Mouse (Mus musculus): Measurements from ENCODE around the gene Ythdc1.
"Not testable (repeated sequence)": the region's sequence is repeated elsewhere in the genome, so short reads cannot be mapped to it uniquely, and the experiment has no call there.

Gene Ythdc1

DNA sequence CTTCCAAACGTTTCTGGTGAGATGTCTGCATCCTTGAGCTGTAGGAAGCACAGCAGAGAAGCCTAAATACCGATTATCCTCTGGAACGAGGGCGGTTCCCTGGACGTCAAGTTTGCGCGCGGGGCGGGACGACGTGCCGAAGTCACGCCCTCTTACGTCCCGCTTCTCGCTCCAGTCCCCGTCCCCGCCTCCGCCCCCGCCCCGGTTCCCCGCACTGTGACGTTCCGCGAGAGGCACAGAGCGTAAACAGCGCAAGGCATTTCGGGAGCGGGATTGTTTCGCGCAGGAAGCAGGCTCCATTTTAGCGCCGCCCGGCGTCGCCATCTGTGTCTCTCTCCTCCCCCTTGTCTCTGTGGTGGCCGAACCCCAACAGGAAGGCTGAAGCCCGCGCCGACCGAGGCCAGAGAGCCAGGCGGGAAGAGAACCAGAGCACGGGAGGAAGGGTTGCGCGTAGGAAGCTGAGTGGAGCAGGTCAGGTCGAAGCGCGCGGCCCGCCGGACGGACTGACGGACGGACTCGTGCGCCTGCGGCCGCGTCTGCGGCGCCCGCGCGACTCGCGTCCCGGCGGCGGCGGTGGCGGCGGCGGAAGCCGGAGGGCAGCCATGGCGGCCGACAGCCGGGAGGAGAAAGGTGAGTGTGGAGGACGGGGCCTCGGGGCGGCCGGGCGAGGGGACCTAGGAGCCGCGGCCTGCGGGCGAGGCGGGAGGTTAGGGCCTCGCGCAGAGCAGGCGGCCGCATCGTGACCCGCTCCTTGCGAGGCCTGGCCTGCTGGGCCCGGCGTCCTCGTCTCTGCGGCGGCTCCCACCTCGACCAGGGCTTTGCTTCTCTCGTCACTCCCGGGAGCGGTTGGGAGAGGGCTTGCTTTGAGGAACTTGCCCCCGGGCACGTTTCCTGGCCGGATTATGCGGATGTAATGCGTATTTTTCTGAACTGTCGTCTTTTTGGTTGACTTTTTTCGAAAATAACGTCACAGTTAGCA is at the start of gene Ythdc1:
TSS of gene Ythdc1 (plus strand) at position 260 of the 979 bp plus-strand sequence.
- peak; percentile 94 for DNase-seq (ENCODE audit: low read depth, low spot score)

GRCm38 (mm10) chr5:86769015-86769658 is 34.9 kb upstream of the Ythdc1 start:
- DNase-seq (ENCODE audit: low read depth, low spot score) = no peak

GRCm38 (mm10) chr5:86771010-86771409 is 33.0 kb upstream of the Ythdc1 start:
- no peak for DNase-seq (ENCODE audit: low read depth, low spot score)

GRCm38 (mm10) chr5:86776941-86777340 is 27.1 kb upstream of the Ythdc1 start:
- no peak for DNase-seq (ENCODE audit: low read depth, low spot score)

GRCm38 (mm10) chr5:86778471-86778870 is 25.6 kb upstream of the Ythdc1 start:
- DNase-seq (ENCODE audit: low read depth, low spot score) = no peak

DNA sequence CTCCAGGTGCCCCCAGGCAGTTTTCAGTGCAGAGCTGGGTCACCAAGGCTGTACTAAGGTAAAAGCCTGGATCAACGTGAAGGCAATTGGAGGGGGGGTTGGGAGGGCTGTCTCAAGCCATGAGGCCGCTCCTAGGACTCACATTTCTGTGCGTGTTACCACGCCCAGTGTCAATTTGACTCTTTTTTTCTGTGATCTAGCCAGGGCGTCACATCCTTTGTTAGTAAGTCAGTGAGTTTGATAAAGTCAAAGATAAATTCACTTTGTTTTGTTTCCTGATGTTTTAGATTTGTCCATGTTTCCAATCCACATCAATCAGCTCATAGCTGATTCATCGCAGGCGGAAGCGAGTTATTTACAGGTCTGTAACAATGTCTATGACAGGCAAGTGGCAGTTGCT is 21.0 kb upstream of the Ythdc1 start:
- no peak for DNase-seq (ENCODE audit: low read depth, low spot score)

DNA sequence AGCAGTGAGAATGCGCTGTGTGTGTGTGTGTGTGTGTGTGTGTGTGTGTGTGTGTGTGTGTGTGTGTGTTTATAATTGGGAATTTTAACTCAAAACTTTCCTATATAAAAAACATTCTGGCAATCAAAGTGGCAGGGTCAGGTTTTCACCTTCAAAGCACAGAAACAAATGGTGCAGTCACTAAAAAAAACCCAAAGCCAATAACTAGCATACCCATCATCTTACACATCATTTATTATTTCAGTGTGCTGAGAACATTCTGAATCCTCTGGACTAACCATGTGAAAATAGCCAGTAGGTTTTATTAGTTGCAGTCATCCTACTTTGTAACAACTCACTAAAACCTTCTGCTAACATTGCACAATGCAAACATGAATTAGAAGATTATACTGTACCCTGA is 19.8 kb upstream of the Ythdc1 start:
- DNase-seq (ENCODE audit: low read depth, low spot score) = no peak

GRCm38 (mm10) chr5:86786798-86787197 is 17.2 kb upstream of the Ythdc1 start:
- no peak for DNase-seq (ENCODE audit: low read depth, low spot score)

GRCm38 (mm10) chr5:86789954-86790353 is 14.1 kb upstream of the Ythdc1 start:
- no peak for DNase-seq (ENCODE audit: low read depth, low spot score)

- no peak for DNase-seq (ENCODE audit: low read depth, low spot score)
These were observed 11.8 kb upstream of the Ythdc1 start for GRCm38 (mm10) chr5:86792249-86792648.

DNA sequence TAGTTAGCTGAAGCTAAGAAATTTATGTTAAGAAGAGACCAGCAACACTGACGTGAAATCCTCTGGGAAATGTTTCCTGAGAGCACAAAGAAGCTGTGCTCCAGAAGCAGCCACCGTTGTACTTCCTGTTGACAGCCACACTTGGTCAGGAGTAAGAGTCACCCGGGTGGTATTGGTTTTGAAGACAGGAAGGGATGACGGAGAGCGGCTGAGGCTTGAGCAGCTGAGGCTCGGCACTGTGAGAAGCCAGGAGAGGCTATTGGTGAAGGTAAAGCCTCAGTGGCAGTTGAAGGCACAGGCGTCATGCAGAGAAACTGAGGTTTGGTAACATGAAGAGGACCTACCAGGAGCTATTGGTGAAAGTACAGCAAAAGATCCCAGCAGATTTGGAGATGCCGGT is 11.2 kb upstream of the Ythdc1 start:
- DNase-seq (ENCODE audit: low read depth, low spot score) = no peak

DNA sequence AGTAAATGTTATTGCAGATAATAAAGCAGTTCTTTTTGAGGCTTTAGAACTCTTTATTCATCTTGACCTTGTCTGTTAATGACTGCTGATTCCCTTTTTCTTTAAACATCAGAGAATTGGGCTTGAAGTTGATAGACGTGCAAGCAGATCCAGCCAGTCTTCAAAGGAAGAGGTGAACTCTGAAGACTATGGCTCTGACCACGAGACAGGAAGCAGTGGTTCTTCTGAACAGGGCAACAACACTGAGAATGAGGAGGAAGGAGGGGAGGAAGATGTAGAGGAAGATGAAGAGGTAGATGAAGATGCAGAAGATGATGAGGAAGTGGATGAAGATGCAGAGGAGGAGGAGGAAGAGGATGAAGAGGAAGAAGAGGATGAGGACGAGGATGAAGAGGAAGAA is 12.8 kb downstream of the Ythdc1 start:
- no peak for DNase-seq (ENCODE audit: low read depth, low spot score)

DNA sequence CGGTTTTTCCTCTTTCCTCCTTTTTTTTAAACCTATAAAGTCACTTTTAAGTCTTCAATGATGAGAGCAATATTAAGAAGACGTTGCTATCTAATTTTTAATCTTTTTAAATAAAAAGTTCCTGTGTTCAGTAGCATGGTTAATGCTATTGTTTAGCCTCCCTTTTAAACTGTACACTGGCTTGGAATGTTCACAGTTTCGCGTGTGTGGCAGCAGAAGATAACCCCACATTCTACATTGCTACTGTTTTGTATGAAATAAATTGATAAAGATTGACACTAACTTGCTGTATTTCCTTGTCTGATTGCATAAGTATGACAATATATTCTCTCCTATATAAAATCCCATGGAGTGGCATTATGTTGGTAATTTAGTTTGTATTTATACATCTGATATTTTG is 32.4 kb downstream of the Ythdc1 start:
- not testable (repeated sequence) for DNase-seq (ENCODE audit: low read depth, low spot score)

DNA sequence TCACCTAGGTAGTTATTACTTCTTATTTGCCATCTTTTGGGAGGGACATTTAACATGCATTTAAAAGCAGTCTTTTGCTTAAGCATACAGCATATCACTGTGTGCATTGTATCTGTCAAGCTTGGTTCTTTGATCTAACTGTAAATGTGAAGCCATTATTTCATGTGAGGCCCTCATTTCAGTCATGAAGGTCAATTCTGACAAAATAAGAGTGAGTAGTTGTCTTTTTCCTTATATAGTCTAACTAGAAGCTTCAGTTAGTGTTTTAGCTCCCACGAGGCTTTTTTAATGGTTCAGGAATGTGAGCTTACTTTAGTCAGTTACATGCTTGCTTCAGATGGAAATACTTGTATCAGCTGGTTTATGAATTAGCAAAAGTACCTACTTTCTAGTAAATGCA is 34.1 kb downstream of the Ythdc1 start:
- DNase-seq (ENCODE audit: low read depth, low spot score) = no peak

DNA sequence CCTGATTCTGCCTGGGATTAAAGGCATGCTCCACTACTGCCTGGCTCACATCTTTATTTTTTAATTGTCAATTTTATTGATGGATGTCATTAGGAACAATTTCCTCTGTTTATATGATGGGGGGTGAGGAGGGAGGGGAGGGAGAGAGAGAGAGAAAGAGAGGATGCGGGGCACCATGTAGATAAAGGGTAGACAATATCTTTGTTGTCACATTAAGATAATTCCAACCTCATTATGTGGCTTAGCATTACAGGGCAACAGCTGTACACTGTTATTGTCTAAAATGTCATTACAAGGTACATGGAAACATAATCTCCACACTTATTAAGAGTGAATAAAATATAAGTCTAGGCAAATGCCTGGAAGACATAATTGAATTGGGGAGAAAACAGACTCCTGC is 35.5 kb downstream of the Ythdc1 start:
- no peak for DNase-seq (ENCODE audit: low read depth, low spot score)

DNA sequence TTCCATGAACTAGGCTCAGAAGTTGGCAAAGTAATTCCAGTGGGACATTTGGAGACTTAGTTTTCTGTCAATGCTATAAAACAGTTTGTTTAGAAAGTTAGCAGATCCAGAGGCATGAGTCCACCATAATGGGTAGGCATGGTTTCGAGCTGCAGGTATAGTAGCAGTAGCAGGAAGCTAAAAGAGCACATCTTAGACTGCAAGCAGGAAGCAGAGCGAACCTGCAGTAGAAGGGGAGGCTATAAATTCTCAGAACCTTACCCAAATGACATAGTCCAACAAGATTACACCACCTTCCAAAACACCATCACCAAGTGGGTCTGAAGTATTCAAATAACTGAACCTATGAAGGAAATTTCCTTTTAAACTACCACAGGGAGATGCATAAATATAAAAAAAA is 36.2 kb downstream of the Ythdc1 start:
- no peak for DNase-seq (ENCODE audit: low read depth, low spot score)

- not testable (repeated sequence) for DNase-seq (ENCODE audit: low read depth, low spot score)
These were observed 37.2 kb downstream of the Ythdc1 start for GRCm38 (mm10) chr5:86841261-86841660.

GRCm38 (mm10) chr5:86850104-86850503 is 46.1 kb downstream of the Ythdc1 start:
- no peak for DNase-seq (ENCODE audit: low read depth, low spot score)

DNA sequence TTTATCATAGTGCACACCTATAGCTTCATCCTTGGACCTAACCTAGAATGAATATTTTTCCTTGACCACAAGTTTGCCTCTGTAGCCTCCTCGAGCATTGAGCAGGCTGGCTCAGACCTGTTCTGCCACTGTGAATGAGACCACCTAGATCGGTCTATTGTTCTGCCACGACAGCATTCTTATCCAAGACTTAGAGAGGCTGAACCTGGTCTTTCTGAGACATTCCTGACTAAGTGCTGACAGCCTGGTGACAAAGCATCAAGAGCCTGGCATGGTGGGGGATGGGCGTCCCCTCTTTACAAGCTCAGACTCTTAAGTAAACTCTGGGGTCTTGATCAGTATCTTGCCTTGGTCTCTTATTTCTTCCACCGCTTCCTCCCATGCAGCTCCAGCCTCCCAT is 47.6 kb downstream of the Ythdc1 start:
- no peak for DNase-seq (ENCODE audit: low read depth, low spot score)

GRCm38 (mm10) chr5:86856505-86856904 is 52.5 kb downstream of the Ythdc1 start:
- not testable (repeated sequence) for DNase-seq (ENCODE audit: low read depth, low spot score)

GRCm38 (mm10) chr5:86857682-86858081 is 53.7 kb downstream of the Ythdc1 start:
- no peak for DNase-seq (ENCODE audit: low read depth, low spot score)

DNA sequence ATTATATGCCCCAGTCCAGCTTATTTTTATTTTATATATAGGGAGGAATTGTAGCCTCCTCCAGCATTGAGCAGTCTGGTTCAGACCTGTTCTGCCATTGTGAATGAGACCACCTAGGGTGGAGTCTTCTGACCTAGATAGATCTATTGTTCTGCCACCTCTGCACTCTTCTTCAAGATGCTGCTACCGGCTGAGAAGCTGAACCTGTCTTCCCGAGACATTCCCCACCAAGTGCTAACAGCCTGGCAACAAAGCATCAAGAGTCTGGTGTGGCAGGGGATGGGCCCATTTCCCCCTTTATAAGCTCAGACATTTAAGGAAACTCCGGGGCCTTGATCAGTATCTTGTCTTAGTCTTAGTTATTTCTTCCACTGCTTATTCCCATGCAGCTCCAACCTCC is 54.3 kb downstream of the Ythdc1 start:
- DNase-seq (ENCODE audit: low read depth, low spot score) = no peak

DNA sequence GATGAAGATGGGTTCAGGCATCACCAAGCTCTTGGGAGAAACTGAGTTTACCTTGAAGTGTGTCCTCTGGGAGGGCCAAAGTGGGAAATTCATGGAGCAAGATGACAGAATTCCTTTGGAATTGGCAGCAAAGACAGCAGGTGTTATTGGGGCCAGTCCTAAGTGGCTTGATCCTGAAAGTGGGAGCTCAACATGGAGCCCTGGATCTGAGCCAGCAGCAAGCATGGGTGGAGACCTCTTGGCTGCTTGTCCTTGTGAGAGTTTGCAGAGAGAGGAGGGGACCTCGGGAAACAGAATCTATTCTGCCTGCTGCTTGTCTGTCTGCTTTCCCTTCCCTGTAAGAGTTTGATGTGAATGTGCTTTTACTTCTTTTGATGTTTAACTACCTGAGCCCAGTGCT is 67.9 kb downstream of the Ythdc1 start:
- DNase-seq (ENCODE audit: low read depth, low spot score) = no peak

Data from retina, adult 2 months (tissue).